Mouse (Mus musculus): ENCODE measurements around the gene Cdc6. TPM values are rescaled to one million over a fixed set of nuclear protein-coding genes. Genes with fewer than 3 reads are reported as not detected.
"Not testable (repeated sequence)": the region's sequence is repeated elsewhere in the genome, so short reads cannot be mapped to it uniquely, and the experiment has no call there.

The Cdc6 gene
- polyA plus RNA-seq, 1 experiment from 2014 or later = 9.0 TPM

- CTCF ChIA-PET = interaction anchor here (0.8 to 2.2 kb wide), 8 partner anchors 9 to 103 kb away, joined by 3 to 10 read pairs (median 3); partner anchors contain the start of gene Cdc6
- DNase-seq (ENCODE audit: low read depth, low spot score) (no peak), ATAC-seq (no peak)
- H3K27me3 ChIP-seq = no peaks in the 10 kb centered on the region
- in situ Hi-C loops (cut with MboI; ENCODE audit: low pct_unique_long_range_greater_than_20kb) = loop anchor here (10.0 kb wide), 1 partner anchor 227 kb away; the partner anchor contains the start of gene Csf3
- no peak for TF ChIP-seq CTCF (IDR thresholded peaks at IDR 0.05)
- POLR2A ChIA-PET = interaction anchor here (0.5 to 1.1 kb wide), 2 partner anchors 21 to 67 kb away, joined by 4 to 5 read pairs; no protein-coding TSS in a partner anchor
These were observed 24.1 kb downstream of the Cdc6 start for GRCm38 (mm10) chr11:98931513-98932292.

DNA sequence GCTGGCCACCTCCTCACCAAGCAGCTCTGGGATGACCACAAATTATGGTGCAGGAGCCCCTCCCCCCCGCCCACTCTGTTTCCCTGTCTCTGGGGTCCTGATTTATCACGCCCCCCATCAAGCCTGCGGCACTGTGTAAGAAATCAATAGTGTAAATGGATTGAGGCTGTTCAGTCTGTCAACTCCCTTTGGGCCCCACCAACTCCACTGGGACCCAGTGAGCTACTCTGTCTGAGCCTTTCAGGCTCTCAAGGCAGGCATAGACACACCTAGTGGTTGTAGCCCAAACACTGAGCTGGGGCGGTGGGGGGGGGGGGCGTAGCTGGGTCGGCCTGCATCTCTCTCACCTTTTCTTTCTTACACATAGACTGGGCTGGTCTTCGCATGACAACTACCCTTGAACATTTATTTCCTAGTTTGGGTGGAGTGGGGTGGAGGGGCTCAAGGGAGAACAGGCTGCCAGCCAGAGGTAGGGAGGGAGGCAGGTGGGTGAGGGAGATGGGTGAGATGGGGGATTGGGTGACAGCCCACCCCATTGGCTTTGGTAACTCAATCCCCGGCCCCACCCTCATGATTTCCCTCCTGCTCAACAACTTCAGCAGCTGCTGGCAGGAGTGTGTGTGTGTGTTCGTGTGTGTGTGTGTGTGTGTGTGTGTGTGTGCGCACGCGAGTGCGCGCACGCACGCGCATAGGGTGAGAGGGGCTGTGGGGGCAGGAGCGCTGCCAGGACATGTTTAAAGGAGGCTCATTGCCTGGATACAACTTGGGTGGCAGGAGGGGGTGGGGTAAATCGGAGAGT, 24.9 kb downstream of the Cdc6 start:
- ATAC-seq (no peak), DNase-seq (ENCODE audit: low read depth, low spot score) (no peak)
- ChIA-PET CTCF (interaction anchor here (1.0 to 2.2 kb wide), 11 partner anchors 10 to 59 kb away, joined by 3 to 10 read pairs (median 4); partner anchors contain the start of gene Cdc6), POLR2A (interaction anchor here (1.0 to 1.1 kb wide), 2 partner anchors 20 to 21 kb away, joined by 4 read pairs; no protein-coding TSS in a partner anchor)
- no peaks in the 10 kb centered on the region for H3K27me3 ChIP-seq
- TF ChIP-seq CTCF (IDR thresholded peaks at IDR 0.05) = no peak
- in situ Hi-C loops (cut with MboI; ENCODE audit: low pct_unique_long_range_greater_than_20kb) = loop anchor here (10.0 kb wide), 1 partner anchor 228 kb away; the partner anchor contains the start of gene Csf3

DNA sequence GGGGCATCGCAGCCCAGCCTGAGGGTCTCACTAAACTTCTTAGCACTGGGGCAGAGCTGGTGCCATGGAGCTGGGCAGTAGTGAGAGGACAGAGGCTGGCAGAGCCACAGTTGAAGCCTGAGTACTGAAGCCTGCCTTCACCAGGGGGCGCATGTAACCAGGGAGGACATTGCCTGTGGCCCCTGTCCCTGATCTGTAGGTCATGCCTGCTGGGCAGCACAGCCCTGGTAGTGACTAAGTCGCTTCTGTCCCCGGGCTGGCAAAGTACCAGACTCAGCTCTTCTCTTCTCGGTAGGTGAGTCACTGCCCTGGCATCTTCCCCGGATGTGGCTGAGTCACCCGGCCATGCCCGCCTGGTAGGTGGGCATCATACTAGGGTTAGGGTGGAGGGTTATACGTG, 25.6 kb downstream of the Cdc6 start:
- in situ Hi-C loops (cut with MboI; ENCODE audit: low pct_unique_long_range_greater_than_20kb) = loop anchor here (10.0 kb wide), 1 partner anchor 228 kb away; the partner anchor contains the start of gene Csf3
- H3K27me3 ChIP-seq = no peaks in the 10 kb centered on the region
- peak; percentile 46 for ATAC-seq
- ChIA-PET POLR2A (interaction anchor here (0.9 to 1.0 kb wide), 2 partner anchors 21 to 39 kb away, joined by 3 to 4 read pairs; no protein-coding TSS in a partner anchor), CTCF (interaction anchor here (1.0 to 2.2 kb wide), 7 partner anchors 10 to 43 kb away, joined by 3 to 10 read pairs (median 5); no protein-coding TSS in a partner anchor)
- no peak for TF ChIP-seq CTCF (IDR thresholded peaks at IDR 0.05)
- no peak for DNase-seq (ENCODE audit: low read depth, low spot score)

GRCm38 (mm10) chr11:98933847-98934246, 26.2 kb downstream of the Cdc6 start:
- CTCF ChIA-PET = interaction anchor here (1.4 to 2.2 kb wide), 5 partner anchors 12 to 42 kb away, joined by 4 to 10 read pairs (median 6); no protein-coding TSS in a partner anchor
- DNase-seq (ENCODE audit: low read depth, low spot score); H3K27me3 ChIP-seq; ATAC-seq: not testable (repeated sequence)
- POLR2A ChIA-PET = interaction anchor here (0.9 kb wide), 1 partner anchor 38 kb away, joined by 3 read pairs; no protein-coding TSS in a partner anchor
- in situ Hi-C loops (cut with MboI; ENCODE audit: low pct_unique_long_range_greater_than_20kb) = loop anchor here (10.0 kb wide), 1 partner anchor 229 kb away; the partner anchor contains the start of gene Csf3

GRCm38 (mm10) chr11:98934367-98934766, 26.8 kb downstream of the Cdc6 start:
- ATAC-seq (no peak), DNase-seq (ENCODE audit: low read depth, low spot score) (no peak)
- POLR2A ChIA-PET = no interaction called here
- CTCF ChIA-PET = interaction anchor here (2.0 kb wide), 1 partner anchor 20 kb away, joined by 6 read pairs; no protein-coding TSS in a partner anchor
- H3K27me3 ChIP-seq = no peaks in the 10 kb centered on the region
- in situ Hi-C loops (cut with MboI; ENCODE audit: low pct_unique_long_range_greater_than_20kb) = loop anchor here (10.0 kb wide), 1 partner anchor 230 kb away; the partner anchor contains the start of gene Csf3
- no peak for TF ChIP-seq CTCF (IDR thresholded peaks at IDR 0.05)

GRCm38 (mm10) chr11:98935123-98935522, 27.5 kb downstream of the Cdc6 start:
- ChIA-PET CTCF (no interaction called here), POLR2A (no interaction called here)
- DNase-seq (ENCODE audit: low read depth, low spot score) (no peak), ATAC-seq (no peak)
- no peak for TF ChIP-seq CTCF (IDR thresholded peaks at IDR 0.05)
- in situ Hi-C loops (cut with MboI; ENCODE audit: low pct_unique_long_range_greater_than_20kb) = loop anchor here (5.0 to 10.0 kb wide), 2 partner anchors 37 to 230 kb away; partner anchors contain the start of gene Csf3
- H3K27me3 ChIP-seq = no peaks in the 10 kb centered on the region

GRCm38 (mm10) chr11:98936170-98936569, 28.6 kb downstream of the Cdc6 start:
- TF ChIP-seq CTCF (IDR thresholded peaks at IDR 0.05) = no peak
- ChIA-PET POLR2A (no interaction called here), CTCF (interaction anchor here (1.2 to 2.0 kb wide), 2 partner anchors 10 to 28 kb away, joined by 4 to 6 read pairs; no protein-coding TSS in a partner anchor)
- ATAC-seq (peak; percentile 22), DNase-seq (ENCODE audit: low read depth, low spot score) (no peak)
- H3K27me3 ChIP-seq = no peaks in the 10 kb centered on the region
- in situ Hi-C loops (cut with MboI; ENCODE audit: low pct_unique_long_range_greater_than_20kb) = loop anchor here (5.0 to 10.0 kb wide), 2 partner anchors 36 to 231 kb away; partner anchors contain the start of gene Csf3

GRCm38 (mm10) chr11:98936606-98937409, 29.2 kb downstream of the Cdc6 start:
- ChIA-PET CTCF (interaction anchor here (0.8 to 2.0 kb wide), 3 partner anchors 11 to 27 kb away, joined by 3 to 6 read pairs (median 4); no protein-coding TSS in a partner anchor), POLR2A (interaction anchor here (0.6 to 1.3 kb wide), 4 partner anchors 8 to 27 kb away, joined by 3 to 10 read pairs (median 4); no protein-coding TSS in a partner anchor)
- DNase-seq (ENCODE audit: low read depth, low spot score) (no peak), ATAC-seq (no peak)
- no peaks in the 10 kb centered on the region for H3K27me3 ChIP-seq
- in situ Hi-C loops (cut with MboI; ENCODE audit: low pct_unique_long_range_greater_than_20kb) = loop anchor here (5.0 to 10.0 kb wide), 2 partner anchors 35 to 232 kb away; partner anchors contain the start of gene Csf3
- no peak for TF ChIP-seq CTCF (IDR thresholded peaks at IDR 0.05)

Measured in Patski (cell line).